Mouse (Mus musculus): ENCODE data around the gene Cnnm2.

DNA sequence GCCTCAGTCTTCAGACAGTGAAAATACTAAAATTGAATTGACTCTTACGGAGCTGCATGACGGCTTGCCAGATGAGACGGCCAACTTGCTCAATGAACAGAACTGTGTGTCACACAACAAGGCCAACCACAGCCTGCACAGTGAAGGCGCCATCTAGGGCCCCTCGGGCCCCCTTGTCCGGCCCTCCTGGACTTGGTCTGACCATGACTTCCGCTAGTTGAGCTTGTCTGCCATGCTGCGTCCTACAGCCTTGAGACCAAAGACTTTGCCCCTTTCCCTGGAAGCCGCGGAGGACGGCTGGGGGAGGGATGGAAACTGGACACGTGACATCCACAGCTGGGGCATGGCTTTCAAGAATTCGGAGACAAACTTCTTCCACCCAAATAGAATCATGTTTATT is 116.5 kb downstream of the Cnnm2 start:
- TF ChIP-seq CTCF (IDR thresholded peaks at IDR 0.05; ENCODE audit: borderline replicate concordance, control insufficient read depth, extremely low read depth, insufficient read depth, low read length, poor library complexity) (no peak), POLR2A (IDR thresholded peaks at IDR 0.05; ENCODE audit: control insufficient read depth, extremely low read depth, insufficient read depth, low read length, poor library complexity) (no peak)
